Mouse (Mus musculus) midbrain, postnatal 0 days (tissue): ENCODE measurements at regions not wholly inside any gene's neighbourhood (a gene's known extent, or its start where the extent isn't known, plus 50 kb on each side); places are given as distances from the start of the nearest gene placed in this dataset.
A peak's percentile ranks its signal among the peaks of the same experiment; 100 is the strongest.

Experiments used
- ATAC-seq: fragments of 200-750 bp; cut with Nextera tagmentation; 2 replicates; pipeline ENCODE4 v1.8.0; 2017; ENCODE audit warnings: moderate number of reproducible peaks, mild to moderate bottlenecking, moderate TSS enrichment, moderate library complexity; ENCODE audit not compliant: low FRiP score
- DNase-seq: peaks from one replicate; pipeline ENCODE4 v3.0.0-alpha.2; 2015; ENCODE audit warnings: low spot score
- H3K27ac ChIP-seq: fragments of 300-500 bp; sonication (generic); 2 replicates; pipeline ENCODE4 v1.5.1; 2014; ENCODE audit warnings: low read depth, mild to moderate bottlenecking, low read length, mixed read lengths
- H3K27me3 ChIP-seq: fragments of 300-500 bp; sonication (generic); 2 replicates; pipeline ENCODE4 v1.6.1; 2014; ENCODE audit warnings: low read length, control low read depth, mixed read lengths; ENCODE audit not compliant: insufficient read depth
- H3K36me3 ChIP-seq: fragments of 300-500 bp; sonication (generic); 2 replicates; pipeline ENCODE4 v1.6.1; 2014; ENCODE audit warnings: low read length, control low read depth, mixed read lengths; ENCODE audit not compliant: insufficient read depth
- H3K4me1 ChIP-seq: fragments of 300-500 bp; sonication (generic); 2 replicates; pipeline ENCODE4 v1.6.1; 2014; ENCODE audit warnings: mild to moderate bottlenecking, control low read depth, antibody characterized with exemption, low read length, mixed read lengths; ENCODE audit not compliant: insufficient read depth
- H3K4me2 ChIP-seq: fragments of 300-500 bp; sonication (generic); 2 replicates; pipeline ENCODE4 v1.6.1; 2014; ENCODE audit warnings: low read depth, mild to moderate bottlenecking, low read length, mixed read lengths; ENCODE audit not compliant: poor library complexity, severe bottlenecking
- H3K4me3 ChIP-seq: fragments of 300-500 bp; sonication (generic); 2 replicates; pipeline ENCODE4 v1.5.1; 2014; ENCODE audit warnings: low read depth, mild to moderate bottlenecking, low read length, moderate library complexity
- H3K9ac ChIP-seq: fragments of 300-500 bp; sonication (generic); replicated peaks from 2 replicates; pipeline ENCODE4 v1.6.1; 2014; ENCODE audit warnings: mild to moderate bottlenecking, low read length, moderate library complexity, mixed read lengths; ENCODE audit not compliant: poor library complexity, severe bottlenecking
- H3K9me3 ChIP-seq: fragments of 300-500 bp; sonication (generic); 2 replicates; pipeline ENCODE4 v1.6.1; 2016; ENCODE audit warnings: low read length, control low read depth
- CTCF ChIP-seq: IDR thresholded peaks from 2 replicates; pipeline ENCODE4 v1.5.1; 2016; ENCODE audit warnings: antibody characterized with exemption, mild to moderate bottlenecking
- WGBS: fragments of 180-500 bp; shearing (Covaris S2); extraction: QIAGEN DNeasy Blood & Tissue Kit; methylation state at CpG from one replicate; pipeline ENCODE4 v1.1.7; 2014; 5-methylcytosine and 5-hydroxymethylcytosine counted together

DNA sequence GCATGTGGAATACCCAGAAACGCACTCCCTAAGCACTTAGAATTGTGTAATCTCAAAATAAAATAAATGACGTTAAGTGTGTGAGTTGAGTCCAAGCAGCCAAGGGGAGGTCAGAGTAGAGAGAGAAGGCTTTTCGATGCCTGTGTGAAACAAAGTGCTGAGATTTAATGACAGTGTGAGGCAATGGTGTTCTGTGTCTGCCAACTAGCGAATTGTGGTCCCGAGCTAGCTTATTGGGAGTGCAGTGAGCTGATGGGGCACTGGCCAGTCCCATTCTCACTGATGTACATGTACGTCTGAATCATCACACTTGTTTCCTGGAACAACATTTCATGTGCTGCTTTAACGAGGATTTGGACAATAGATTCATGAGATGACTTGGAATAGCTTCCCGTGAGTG lies 234.7 kb upstream of the Gm12728 start:
- no peak for DNase-seq
- H3K9me3 ChIP-seq = no peaks in the 10 kb centered on the region
- H3K4me2 ChIP-seq = no peak overlapping the region
- no peak for ATAC-seq
- 88% methylated on average over 8 of the region's 8 CpGs for WGBS
- no peak for TF ChIP-seq CTCF
- no peak overlapping the region for H3K27ac ChIP-seq
- no peak overlapping the region for H3K4me3 ChIP-seq
- H3K9ac ChIP-seq = no peak overlapping the region
- no peaks in the 10 kb centered on the region for H3K36me3 ChIP-seq
- H3K4me1 ChIP-seq = no peaks in the 10 kb centered on the region
- no peaks in the 10 kb centered on the region for H3K27me3 ChIP-seq

DNA sequence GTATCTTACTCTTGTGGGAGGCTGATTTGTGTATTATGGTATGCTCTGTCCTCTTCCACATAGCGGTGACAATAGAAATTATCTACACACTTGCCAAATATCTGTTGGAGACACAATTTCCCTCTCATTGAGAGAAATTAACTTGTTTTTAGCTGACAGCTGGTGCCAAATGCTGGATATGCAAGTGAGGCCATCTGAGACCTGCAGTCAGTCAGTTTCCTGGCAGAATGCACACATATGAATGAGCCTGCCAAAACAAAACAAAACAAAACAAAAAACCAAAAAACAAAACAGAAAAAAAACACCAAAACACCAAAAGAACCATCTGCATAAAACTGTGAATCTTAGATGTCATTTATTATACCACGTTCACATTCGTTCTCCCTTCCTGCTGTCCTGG lies 233.7 kb upstream of the Gm12728 start:
- Histone ChIP-seq H3K9ac (no peak overlapping the region), H3K4me1 (no peaks in the 10 kb centered on the region), H3K27ac (no peak overlapping the region), H3K27me3 (no peaks in the 10 kb centered on the region), H3K36me3 (no peaks in the 10 kb centered on the region), H3K4me2 (no peak overlapping the region), H3K4me3 (no peak overlapping the region), H3K9me3 (no peaks in the 10 kb centered on the region)
- DNase-seq = peak; percentile 34
- no peak for TF ChIP-seq CTCF
- no peak for ATAC-seq
- 93% methylated on average over 3 of the region's 3 CpGs for WGBS

DNA sequence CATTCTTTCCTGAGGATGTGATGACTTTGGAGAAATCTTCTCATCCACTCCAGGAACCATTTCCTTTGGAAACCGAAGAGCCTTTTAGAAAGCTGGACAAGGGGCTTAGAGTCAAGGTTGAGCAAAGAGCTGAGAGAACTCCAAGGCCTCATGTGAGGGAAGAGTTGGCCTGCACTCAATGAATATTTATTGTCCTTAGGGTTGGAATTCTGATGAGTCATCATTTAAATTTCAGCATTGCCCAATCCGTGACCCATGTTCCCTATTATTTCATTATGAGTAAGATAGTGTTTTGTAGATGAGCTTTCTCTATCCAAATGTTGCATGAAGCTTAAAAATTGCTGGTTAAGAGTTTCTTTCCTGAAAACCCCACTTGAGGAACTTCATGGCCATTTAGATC lies 232.3 kb upstream of the Gm12728 start:
- Histone ChIP-seq H3K4me3 (no peak overlapping the region), H3K27ac (no peak overlapping the region), H3K36me3 (no peaks in the 10 kb centered on the region), H3K4me2 (no peak overlapping the region), H3K9ac (no peak overlapping the region), H3K27me3 (no peaks in the 10 kb centered on the region), H3K4me1 (no peaks in the 10 kb centered on the region), H3K9me3 (no peaks in the 10 kb centered on the region)
- WGBS = 91% methylated on average over 2 of the region's 2 CpGs
- no peak for TF ChIP-seq CTCF
- DNase-seq (no peak), ATAC-seq (no peak)

DNA sequence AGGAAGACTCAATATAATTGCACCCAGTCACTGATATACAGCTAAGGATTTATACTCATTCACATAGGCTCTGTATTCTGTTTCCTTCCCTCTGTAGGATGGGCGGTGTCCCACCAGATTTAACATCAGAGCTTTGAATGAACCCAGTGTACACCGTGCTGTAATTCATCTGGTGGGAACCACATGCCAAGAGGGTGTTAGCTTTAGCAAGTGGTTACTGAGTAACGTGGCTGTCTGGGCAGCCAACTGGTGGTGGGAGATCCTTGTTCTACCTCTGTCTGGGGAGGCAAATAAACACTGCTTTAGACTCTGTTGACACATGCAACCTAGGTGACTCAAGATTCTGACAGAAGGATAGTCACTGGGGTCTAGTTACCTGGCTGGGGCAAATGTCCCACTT lies 229.6 kb upstream of the Gm12728 start:
- DNase-seq = no peak
- no peak for ATAC-seq
- WGBS = 78% methylated on average over 3 of the region's 3 CpGs

DNA sequence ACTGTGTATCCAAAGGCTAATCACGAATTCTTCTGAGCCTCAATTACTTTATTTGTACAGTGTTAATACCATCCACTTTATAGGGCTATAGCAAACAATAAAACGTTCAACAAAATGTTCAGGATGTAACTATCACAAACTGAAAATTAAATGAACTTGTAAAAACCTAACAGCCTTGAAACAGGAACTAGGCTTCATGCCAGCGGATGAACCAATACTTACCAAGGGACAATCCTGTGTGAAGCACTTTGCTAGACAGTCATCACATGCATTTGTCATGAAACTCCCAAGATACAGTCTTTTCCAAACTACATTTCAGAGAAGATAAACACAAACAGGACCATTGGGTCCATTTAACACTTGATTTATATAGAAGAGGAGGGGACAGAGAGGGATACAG lies 228.9 kb upstream of the Gm12728 start:
- ATAC-seq (no peak), DNase-seq (no peak)
- H3K9ac ChIP-seq = no peak overlapping the region
- H3K4me3 ChIP-seq = no peak overlapping the region
- 82% methylated on average over 3 of the region's 3 CpGs for WGBS
- no peak overlapping the region for H3K27ac ChIP-seq
- no peak overlapping the region for H3K4me2 ChIP-seq
- no peaks in the 10 kb centered on the region for H3K36me3 ChIP-seq
- no peaks in the 10 kb centered on the region for H3K9me3 ChIP-seq
- TF ChIP-seq CTCF = no peak
- H3K4me1 ChIP-seq = no peaks in the 10 kb centered on the region
- H3K27me3 ChIP-seq = no peaks in the 10 kb centered on the region

More for the DNA sequence above, 229.6 kb upstream of the Gm12728 start:
- no peak for TF ChIP-seq CTCF
- Histone ChIP-seq H3K9me3 (no peaks in the 10 kb centered on the region), H3K4me2 (no peak overlapping the region), H3K36me3 (no peaks in the 10 kb centered on the region), H3K4me3 (no peak overlapping the region), H3K27me3 (no peaks in the 10 kb centered on the region), H3K4me1 (no peaks in the 10 kb centered on the region), H3K9ac (no peak overlapping the region), H3K27ac (no peak overlapping the region)

DNA sequence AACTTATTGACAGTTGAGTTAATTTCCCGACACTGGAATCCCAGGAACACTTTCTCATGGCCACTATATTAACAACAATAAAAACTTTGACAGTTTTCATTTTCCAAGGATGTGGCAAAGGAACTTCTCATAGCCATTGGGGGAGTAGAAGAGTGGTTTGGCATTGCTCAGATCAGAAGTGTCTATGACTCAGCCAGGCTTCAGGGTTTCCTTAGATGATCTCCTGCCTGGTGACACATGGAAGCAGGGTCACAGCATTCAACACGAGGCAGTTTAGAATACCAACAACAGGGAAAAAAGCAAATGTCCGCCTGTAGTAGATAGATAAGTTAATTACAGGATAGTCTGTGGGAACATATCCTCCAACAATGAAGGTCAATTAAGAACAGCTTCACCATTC lies 228.1 kb upstream of the Gm12728 start:
- ATAC-seq = no peak
- Histone ChIP-seq H3K9ac (no peak overlapping the region), H3K9me3 (no peaks in the 10 kb centered on the region), H3K4me1 (no peaks in the 10 kb centered on the region), H3K4me3 (no peak overlapping the region), H3K27ac (no peak overlapping the region), H3K4me2 (no peak overlapping the region), H3K36me3 (no peaks in the 10 kb centered on the region), H3K27me3 (no peaks in the 10 kb centered on the region)
- DNase-seq = no peak
- WGBS = 75% methylated on average over 3 of the region's 3 CpGs
- TF ChIP-seq CTCF = no peak

DNA sequence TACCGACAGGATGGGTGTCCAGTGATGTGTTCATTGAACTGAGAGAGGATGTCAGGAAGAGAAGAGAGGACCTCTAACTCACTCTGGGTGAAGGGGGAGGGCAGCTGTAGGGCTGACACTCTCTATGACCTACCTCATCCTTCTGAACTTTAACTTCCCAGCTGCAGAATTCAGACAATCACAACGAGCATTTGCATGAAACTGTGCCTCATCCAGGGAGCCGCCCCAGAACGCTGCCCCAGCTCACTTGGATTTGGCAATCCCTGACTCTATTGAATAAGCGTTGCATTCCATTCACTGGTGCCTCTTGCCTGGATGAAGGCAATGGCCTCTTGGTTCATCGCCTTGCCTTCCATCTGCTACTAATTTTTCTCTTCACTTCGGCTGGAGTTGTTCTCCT lies 223.9 kb upstream of the Gm12728 start:
- DNase-seq = no peak
- Histone ChIP-seq H3K27me3 (no peaks in the 10 kb centered on the region), H3K9me3 (no peaks in the 10 kb centered on the region), H3K4me1 (no peaks in the 10 kb centered on the region), H3K36me3 (no peaks in the 10 kb centered on the region), H3K4me2 (no peak overlapping the region), H3K9ac (no peak overlapping the region), H3K4me3 (no peak overlapping the region), H3K27ac (no peak overlapping the region)
- no peak for TF ChIP-seq CTCF
- 77% methylated on average over 7 of the region's 7 CpGs for WGBS
- no peak for ATAC-seq
